Mouse (Mus musculus): ENCODE results near the gene Numa1.
"Not testable (repeated sequence)": the region's sequence is repeated elsewhere in the genome, so short reads cannot be mapped to it uniquely, and the experiment has no call there.

The Numa1 gene

DNA sequence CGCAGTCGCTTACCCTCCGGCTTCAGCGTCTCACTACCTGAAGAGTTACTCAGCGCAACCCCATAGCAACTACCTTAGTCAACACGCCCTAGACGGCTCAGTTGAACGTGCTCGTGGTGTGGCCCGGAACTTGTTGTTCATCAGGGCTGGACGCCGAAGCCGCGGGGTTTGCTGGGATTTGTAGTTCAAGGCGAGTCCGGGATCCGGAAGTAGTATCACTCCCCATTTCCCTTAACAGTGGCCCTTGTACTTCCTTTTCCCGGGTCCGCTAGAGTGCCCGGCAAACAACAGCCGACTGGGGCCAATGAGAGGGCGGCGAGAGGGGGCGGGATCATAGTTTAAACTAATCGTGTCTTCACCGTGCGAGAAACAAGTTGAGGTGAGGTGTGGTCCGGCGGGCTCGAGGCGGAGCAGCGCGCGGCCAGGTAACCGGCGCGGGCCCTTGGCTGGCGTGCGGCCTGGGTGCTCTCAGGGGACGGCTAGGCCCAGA, at the start of gene Numa1, which contains the start of gene Lrrc51:
Gene Numa1 (plus strand): TSS at position 361 of the 490 bp plus-strand sequence.
Gene Lrrc51 (minus strand): TSS at position 145 of the 490 bp plus-strand sequence.
- peak; percentile 96 for DNase-seq (ENCODE audit: low spot score)

DNA sequence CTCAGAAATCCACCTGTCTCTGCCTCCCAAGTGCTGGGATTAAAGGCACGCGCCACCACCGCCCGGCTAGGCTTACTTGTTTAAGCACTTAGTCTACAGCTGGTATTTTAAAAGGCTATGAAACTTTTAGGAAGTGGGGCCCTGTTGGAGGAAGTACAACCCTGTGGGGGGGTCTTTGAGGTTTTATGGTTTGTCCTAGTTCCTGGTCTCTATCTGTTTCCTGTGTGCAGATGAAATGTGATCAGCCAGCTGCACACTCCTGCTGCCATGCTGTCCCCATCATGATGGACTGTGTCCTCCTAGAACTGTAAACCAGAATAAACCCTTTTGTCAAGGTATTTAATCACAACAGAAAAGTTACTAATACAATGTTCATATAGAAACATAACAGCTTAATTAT, 49.8 kb upstream of the Numa1 start:
- DNase-seq (ENCODE audit: low spot score): no peak

DNA sequence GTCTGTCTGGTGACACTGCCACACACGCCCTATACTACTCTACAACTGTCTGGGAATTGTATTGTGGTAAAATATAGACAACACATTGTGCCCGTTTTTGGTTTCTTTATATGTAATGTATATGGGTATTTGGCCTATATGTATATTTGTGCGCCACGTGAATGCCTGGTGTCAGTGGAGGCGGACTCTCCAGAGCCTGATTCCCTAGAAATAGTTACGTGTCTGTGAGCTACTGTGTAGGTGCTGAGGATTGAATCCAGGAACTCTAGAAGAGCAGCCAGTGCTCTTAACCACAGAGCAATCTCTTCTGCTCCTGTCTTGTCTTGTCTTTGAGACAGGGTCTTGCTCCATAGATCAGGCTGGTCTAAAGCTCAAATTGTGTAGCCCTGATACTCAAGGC, 47.6 kb upstream of the Numa1 start:
- DNase-seq (ENCODE audit: low spot score): no peak

DNA sequence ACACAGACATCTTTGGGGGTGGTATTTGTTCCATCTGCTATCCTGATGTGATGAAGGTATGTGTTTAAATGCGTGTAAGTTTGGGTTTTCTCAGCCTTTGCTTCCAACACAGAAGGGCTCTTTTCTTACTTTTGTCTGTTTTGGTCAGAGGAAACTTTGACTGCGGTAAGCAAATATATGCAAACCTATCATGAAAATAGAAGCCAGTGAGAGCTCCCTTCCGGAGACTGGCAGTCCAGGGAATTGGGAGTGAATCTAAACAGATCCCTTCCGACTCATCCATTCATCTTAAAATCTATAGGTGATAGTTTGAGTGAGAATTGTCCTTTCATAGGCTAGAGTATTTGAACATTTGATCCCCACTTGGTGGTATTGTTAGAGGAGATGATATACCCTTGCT, 45.5 kb upstream of the Numa1 start:
- DNase-seq (ENCODE audit: low spot score): no peak

DNA sequence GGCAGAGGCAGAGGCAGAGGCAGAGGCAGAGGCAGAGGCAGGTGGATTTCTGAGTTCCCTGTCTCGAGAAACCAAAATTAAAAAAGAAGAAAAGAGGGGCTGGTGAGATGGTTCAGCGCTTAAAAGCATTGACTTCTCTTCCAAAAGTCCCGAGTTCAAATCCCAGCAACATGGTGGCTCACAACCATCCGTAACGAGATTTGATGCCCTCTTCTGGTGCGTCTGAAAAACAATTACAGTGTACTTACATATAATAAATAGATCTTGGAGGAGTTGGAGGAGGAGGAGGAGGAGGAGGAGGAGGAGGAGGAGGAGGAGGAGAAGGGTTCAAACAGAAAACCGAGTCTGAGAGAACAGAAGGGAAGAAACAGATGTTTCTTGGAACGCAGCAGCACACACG, 38.2 kb upstream of the Numa1 start:
- DNase-seq (ENCODE audit: low spot score): no peak

DNA sequence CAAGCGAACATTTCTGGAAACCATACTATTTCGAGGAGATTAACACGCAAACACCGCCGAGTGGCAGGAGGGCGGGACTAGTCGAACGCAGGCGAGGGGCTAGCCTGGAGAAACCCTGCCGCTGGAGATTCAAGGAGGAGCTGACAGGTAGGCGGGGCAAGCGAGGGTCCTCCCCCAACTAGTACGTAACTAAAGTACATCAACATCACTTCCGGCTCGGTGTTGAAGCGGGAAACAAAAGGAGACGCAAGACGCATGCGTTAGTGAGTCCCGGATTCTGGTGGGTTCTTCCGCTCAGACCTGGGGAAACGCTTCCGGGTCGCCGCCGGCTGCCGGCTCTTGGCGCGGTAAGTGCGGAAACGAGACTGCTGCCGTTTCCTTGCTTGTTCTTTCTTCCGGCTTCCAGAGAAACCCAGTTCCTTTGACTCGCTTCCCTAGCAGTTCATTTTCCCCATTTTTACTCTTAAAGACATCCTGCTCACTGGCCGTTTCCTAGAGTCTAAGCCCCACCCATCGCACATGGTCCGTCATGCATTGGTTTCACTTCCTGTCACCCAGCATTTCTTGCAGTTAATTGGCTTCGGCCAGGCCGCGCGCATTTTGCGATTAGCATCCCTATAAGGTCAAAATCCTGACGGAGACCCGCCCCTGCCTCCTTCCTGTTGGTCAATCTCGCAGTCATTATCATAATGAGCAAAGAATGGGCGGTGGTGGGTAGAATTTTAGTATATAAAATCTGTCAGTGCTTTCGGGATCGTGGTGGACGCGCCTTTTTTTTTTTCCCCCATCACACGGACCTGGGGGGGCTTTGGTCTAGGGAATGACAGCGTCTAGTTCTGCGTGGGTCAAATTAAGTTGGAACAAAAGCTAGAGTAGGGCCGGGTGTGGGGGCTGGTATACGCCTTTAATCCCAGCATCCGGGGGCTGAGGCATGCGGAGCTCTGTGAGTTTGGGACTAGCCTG, 37.5 kb upstream of the Numa1 start:
- DNase-seq (ENCODE audit: low spot score): peak; percentile 99

DNA sequence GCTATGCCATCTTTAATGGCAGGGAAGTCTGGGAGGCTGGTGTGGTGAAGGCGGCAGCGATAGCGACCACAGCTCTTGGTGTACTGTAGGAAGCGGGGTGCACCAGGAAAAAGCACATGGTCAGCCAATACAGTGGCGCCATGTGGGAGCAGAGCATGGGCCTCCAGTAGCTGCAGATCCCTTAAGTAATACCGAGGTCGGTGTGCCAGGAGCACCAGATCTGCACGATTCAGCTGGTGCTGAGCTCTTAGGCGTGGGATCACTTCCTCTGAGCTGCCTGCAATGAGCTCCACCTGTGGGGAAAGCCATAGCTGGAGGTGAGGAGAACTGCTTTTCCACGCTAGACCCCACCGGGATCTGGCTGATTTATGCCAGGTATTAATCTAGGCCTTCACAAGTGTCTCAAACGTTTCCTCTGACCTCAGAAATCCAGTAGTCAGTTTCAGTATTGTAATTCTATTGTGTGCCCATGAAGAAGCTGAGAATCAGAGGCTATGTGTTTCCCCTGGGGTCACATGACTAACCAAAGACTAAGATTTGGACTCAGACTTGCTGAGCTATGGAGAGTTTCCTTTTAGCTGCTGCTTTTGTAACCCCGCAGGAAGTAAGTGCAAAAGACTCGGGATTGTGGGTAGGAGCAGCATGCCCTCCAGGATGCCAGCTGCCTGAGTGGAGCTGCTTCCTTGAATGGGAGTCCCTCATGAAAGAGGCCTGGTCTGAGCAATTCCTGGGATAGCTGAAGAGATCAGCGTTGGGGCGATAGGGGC, 33.4 kb upstream of the Numa1 start:
- no peak for DNase-seq (ENCODE audit: low spot score)

DNA sequence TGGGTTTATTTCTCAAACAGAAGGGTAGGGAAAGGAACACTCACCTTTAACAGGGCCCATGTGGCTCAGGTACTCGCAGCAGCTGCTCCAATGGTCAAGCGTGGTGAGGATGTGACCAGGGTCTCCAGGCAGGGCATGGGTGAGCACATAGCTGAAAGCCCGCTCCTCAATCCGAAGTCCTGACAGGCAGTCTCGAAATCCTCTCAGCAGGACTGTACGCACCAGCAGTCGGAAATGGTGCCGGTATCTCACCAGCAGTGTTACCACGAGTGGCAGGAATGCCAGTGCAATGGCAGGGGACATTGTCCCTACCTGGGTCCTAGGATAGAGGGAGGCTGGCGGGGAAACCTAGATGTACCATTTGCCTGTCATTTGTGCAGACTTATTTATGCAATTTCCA, 31.9 kb upstream of the Numa1 start:
- DNase-seq (ENCODE audit: low spot score): no peak

DNA sequence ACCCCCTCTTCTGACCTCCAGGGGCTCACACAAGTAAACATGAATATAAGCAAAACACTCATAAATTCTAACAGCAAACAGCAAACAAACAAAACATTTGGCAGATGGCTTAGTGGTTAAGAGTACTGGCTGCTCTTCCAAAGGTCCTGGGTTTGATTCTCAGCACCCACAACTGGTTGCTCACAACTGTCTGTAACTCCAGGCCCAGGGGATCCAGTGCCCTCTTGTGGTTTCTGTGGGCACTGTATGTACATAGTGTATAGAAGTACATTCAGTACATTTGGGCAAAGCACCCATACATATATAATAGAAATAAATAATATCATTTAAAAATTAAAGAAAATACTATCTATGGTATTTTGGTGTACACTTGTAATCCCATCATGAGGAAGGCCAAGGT, 31.1 kb upstream of the Numa1 start:
- no peak for DNase-seq (ENCODE audit: low spot score)

DNA sequence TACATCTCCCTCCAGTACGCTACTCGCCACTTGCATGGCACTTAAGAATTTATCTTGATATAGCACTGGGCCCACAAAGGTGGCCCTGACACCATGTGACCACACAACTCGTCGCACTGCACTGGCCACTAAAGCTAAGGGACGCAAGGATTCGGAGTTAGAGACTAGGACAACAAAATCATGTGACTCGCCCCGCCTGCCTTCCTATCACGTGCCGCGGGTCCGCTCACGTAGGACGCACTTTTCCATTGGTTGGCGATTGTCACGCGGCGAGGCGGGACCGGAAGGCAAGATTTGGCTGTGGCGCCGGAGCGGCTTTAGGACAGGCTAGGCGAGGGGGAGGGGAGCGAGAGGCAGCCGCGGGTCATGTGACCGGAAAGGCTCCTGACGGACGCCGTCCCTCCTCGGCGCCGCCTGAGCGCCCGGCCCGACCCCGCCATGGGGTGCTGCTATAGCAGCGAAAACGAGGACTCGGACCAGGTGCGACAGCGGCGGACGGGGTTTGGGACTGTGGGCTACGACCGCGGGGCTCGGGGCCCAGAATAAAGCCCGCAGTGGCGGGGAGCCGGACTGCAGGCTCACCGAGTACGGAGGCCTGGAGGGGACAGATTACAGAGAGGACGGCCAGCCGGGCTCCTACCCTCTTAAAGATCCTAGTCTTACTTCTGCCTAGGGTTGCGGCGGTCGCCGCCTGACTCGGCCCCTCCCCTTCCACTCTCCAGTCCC, 28.2 kb upstream of the Numa1 start, which contains the start of gene Lamtor1:
Gene Lamtor1 (plus strand): TSS at position 344 of the 726 bp plus-strand sequence.
- peak; percentile 100 for DNase-seq (ENCODE audit: low spot score)

DNA sequence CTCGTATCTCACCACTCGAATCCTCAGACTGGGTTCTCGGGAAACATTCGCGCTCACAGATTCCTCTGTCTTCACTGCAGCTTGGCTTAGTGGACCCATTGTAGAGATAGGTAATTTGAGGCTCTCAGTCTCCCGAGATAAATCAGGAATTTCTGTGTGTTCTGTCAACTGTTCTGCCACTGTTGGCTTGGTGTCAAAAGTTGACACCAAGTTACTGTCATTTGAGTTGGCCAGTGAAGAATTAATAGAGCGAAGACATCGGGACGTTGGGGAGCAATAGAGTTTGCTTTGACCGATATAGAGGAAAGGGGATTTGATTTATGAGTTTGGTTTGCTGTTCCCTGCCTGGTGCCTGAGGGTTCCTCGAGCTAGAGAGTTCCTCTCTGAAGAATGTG, 27.6 kb upstream of the Numa1 start, which contains the start of gene Tomt:
Gene Tomt (minus strand): TSS at position 73 of the 395 bp plus-strand sequence.
- DNase-seq (ENCODE audit: low spot score): no peak

DNA sequence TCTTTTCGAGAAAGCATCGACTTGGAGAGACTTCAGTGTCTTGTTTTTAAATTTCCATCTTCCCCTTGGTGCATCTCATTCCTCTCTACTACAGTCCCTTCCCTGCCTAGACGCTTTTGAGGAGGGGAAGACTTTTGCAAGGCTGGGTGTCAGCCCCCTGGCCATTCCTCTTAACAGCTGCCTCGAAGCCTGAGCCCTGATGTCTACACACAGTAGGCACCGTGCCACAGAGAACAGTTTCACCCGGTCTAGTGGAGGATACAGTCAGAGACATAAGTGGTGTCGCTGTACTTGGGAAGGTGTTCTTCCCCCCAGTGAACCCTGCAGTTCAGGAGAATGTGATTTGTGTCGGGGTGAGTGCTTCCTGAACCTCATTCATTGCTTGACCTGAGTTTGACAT, 27.2 kb upstream of the Numa1 start:
- no peak for DNase-seq (ENCODE audit: low spot score)

DNA sequence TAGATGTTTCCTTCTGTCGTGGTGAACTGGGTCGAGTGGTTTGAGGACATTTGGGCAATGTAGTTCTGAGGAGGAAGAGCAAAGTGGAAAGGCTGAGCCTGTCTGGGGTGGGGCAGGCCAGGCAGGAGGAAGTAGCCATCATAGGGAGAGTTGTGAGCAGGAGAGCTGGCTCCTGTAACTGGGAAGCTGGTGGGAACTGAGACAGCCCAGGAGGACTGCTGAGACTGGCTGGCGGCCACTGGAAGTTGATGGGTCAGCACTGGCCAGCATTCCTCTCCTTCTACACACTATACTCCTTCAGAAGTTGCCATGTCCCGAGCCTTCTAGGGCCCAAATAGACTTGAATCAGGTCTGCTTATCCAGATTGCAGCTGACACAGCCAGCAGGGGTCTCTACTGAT, 25.5 kb upstream of the Numa1 start:
- DNase-seq (ENCODE audit: low spot score): no peak

DNA sequence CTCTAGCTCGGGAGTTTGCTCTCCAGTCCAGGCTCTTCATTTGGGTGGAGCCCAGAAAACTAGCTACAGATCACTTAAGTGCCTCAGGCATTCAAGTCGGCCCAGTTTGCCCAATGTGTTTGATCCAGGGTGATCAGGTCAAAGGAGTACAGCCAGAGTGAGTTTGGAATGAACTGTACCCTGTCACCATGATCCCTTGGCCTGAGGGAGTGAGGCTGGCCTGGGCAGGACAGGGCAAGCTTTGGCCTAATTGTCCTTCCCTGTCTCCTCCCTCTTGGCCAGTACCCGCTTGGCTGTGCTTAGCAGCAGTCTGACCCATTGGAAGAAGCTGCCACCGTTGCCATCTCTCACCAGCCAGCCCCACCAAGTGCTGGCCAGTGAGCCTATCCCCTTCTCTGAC, 23.8 kb upstream of the Numa1 start:
- DNase-seq (ENCODE audit: low spot score): no peak

DNA sequence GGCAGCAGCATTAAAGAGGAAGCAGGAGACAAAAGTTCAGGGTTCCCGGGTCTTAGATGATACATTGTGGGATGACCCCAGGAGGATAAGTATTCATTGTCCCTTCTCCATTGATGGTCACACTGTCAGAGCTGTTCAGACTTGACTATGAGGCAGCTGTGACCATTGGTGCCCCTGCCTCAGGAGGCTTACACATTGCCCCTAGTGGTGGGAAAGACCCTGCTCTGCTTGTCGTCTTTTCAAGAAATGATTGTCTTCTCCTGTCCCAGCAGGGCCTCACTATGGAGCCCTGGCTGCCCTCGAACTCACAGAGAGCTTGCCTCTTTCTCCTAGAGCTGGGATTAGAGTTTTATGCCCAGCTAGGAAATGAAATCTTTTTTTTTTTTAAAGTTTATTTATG, 21.9 kb upstream of the Numa1 start:
- no peak for DNase-seq (ENCODE audit: low spot score)

DNA sequence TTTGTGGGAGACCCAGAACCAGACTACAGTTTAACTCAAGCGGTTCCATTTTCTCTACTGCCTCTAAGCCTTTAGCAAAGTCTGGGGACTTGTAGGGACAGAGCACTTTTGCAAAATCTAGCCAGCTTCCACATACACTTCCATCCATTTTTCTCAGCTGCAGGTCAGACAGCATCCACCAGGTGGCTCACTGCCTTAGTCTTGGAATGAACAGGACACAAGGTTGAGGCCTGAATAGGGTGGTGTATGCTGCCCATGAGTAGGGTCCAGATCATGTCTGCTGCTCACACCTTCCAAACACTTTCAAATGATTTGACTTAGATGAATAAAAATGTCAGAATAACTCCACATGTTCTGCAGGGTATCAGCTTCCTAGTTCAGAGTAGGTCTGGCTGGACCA, 15.8 kb upstream of the Numa1 start:
- peak; percentile 65 for DNase-seq (ENCODE audit: low spot score)

DNA sequence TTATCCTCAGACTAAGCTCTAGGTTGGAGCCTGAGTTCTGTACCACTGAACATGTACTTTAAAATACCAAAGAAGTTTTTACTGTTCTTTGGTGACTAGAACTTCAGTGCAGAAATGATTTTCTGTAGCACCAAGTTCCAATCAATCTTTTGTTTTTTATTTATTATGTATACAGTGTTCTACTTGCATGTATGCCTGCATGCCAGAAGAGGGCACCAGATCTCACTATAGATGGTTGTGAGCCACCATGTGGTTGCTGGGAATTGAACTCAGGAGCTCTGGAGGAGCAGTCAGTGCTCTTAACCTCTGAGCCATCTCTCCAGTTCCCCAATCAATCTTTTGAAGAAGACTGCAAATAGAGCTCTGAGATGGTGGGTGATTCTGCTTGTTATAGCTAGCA, 8.0 kb upstream of the Numa1 start:
- DNase-seq (ENCODE audit: low spot score): not testable (repeated sequence)

DNA sequence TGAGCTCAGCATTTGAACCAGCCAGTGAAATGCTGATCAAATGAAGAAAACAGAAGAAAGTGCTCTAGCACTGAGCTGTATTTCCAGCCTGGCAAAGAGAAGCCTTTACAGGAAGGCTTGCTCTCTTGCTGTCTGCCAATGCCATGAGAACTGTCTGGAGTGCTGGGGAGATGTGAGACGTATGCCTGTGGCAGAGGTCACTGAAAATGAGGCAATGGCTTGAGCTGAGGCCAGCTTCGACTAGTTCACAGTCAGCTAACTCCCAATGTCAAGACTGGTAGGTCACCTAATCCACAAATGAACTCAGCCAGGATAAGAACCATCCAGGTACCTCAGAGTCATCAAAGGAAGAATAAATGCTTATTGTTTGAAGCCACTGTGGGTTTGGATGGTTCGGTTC, 5.8 kb upstream of the Numa1 start:
- DNase-seq (ENCODE audit: low spot score): no peak

DNA sequence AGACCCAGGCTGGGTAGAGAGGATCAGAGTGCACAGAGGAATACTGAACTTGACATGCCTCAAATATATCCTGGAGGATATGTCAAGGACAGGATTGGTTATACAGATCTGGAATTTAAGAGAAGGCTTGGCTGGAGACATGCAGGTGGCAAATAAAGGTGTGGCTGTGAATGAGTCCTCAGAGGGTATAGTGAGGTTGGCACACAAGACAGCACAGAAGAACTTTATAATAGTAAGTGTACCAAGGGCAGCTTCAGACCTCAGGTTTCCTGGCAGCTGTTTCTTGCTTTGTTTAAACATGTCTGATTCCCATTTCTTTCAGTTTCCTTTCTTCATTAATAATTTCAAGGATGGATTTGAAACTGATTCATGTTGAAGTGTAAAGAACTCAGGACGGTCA, 1.4 kb upstream of the Numa1 start:
- no peak for DNase-seq (ENCODE audit: low spot score)

DNA sequence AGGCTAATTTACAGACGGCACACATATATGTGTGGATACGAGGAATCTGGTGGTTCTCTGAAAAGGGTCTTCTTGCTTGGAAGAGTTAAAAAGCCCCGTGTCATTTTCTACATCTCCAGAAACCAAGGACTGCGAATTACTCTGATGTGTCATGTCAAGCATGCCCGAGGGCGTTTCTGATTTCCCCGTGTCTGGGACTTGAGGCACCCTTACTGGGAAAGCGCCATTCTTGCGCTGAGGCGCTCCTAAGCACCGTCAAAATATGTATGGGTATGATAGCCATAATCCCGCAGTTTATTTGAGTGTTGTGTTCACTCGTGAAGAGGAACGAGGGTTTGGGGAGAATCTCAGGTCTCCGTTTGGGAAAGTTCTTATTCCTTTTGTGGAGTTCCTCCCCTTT, 611 bp upstream of the Numa1 start:
- no peak for DNase-seq (ENCODE audit: low spot score)

DNA sequence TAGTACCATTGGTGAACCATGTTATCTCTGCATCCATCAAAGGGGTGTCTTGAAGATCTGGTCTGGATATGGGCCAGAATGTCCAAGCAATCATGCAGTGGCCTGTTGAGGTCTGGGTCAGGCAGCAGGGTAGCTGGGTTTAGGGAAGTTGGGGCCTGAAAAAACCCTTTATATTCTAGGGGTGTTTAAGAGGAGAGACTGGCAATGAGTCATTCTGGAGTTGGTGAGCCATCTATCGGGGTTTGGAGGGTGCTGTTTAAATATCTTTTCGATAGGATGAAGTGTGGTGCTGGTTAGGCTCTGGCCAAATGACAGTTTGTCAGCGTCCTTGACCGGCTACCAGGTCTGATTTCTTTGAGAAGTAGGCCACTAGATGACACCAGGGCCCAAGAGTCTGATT, 2.0 kb downstream of the Numa1 start:
- no peak for DNase-seq (ENCODE audit: low spot score)

DNA sequence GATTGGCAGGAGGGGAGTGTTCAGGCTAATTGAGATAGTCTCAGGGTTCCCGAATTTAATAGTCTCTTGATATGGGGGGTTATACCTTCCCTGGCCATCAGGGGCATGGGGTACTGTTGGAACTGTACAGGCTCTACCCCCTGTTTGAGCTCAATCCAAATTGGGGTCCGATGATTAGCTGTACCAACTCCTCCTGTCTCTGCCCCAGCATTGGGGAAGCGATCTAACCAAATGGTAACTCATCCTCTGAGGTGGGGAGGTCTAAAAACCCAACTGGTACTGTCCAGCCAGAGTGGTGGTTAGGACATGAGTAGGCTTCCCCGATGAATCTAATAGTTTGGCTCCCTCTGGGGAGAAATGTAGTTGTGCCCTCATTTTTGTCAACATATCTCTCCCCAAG, 3.1 kb downstream of the Numa1 start:
- no peak for DNase-seq (ENCODE audit: low spot score)

Measured in layer of hippocampus, adult 11-12 months (tissue).